Mouse (Mus musculus) inflammation-experienced regulatory T-cells, adult 6 months (primary cell): ENCODE data around the gene Phlpp1. TPM values are rescaled to one million over a fixed set of nuclear protein-coding genes. Genes with fewer than 3 reads are reported as not detected.

Source experiments
- ATAC-seq: one replicate; pipeline ENCODE4 v1.8.0; 2017
- polyA plus RNA-seq, 3 experiments: library from polyadenylated mRNA; unstranded; fragments of 100-300 nt; shearing (Covaris generic); gene quantifications; one replicate each; pipeline ENCODE4 v1.2.1; 2017

Phlpp1 gene
- polyA plus RNA-seq, 3 experiments from 2014 or later = 4.4 to 7.8 (median 7.6) TPM

DNA sequence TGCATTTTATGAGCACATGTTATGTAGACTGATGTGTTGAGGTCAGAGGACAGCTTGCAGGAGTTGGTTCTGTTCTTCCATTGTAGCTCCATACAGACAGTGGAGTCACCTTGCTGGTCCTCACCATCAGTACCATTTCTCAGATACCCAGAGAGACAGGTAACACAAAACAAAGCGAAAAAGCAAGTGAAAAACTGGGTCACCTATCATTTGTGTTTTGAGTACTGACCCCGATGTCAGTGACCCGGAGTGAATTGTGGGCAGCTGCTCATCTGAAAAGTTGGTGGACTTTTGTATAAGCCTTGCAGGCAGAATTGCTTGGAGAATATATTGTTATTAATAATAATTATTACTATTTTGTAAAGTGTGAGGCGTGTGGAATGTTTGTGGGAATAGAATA is 27.6 kb downstream of the Phlpp1 start:
- no peak for ATAC-seq

DNA sequence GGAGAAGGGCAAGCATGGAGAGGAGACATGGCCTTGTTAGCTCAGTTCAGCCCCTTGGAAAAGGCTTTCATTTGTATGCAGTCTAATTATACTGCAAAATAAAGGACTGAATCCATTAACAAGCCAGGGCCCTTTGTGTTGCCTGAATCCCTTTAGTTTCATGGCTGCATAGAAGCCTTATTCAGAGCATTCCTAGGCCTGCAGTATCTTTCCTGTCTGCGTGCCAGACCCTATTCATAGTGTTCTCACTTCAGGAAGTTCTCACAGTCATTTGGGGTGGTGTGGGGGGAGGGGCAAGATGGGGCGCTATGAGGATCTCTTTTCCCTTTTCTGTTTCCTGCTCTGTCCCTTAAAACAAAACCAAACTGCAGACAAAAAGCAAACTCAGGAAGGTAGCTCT is 28.1 kb downstream of the Phlpp1 start:
- no peak for ATAC-seq

DNA sequence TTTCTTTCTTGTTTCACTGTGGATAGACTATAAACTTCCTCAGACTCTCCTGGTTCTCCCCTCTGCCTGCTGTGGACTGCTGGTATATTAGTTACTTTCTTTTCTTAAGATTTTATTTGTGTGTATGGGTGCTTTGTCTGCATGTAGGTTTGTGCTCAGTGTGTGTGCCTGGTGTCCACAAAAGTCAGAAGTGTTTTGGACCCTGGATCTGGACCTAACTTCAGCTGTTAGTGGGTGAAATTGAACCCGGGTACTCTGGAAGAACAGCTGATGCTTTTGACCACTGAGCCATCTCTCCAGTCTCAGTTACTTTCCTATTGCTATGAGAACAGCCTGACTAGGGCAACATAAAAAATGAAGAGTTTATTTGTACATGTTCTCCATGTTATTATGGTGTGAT is 29.5 kb downstream of the Phlpp1 start:
- no peak for ATAC-seq

DNA sequence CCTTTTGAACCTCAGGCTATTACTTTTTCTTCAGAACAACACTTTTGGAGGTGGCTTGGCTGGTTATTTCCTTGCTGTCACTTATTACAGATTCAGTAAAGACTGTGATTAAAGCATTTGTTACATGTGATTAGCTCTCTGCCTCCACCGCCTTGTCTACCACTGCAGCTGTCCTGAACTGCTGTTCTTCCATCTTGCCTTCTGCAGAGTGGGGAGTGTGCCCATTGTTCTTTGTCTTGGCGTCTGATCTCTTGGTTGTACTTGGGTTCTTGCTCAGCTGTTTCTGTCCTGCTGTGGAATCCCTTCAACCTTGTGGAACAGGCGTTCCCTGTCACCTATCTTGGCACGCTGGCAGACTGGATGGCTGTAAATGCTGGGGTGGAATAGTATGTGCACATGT is 30.4 kb downstream of the Phlpp1 start:
- ATAC-seq = no peak

DNA sequence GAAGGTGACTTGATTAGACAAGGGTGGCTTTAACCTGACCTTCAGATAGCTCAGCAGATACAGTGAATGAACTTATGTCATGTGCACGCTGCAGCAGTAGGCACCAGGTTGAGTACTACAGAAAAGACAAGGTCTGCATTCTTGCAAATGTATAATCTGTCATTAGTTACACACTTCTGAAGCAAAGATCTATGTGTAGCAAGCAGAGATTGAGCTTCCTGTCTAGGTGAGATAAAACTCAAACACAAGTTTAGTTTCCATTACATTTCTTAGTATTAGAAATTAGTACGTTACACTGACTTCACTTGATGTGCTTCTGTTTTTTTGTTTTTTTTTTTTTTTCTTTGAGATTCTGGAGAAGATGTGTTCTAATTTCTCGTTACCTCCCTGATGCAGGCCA is 32.4 kb downstream of the Phlpp1 start:
- peak; percentile 71 for ATAC-seq

DNA sequence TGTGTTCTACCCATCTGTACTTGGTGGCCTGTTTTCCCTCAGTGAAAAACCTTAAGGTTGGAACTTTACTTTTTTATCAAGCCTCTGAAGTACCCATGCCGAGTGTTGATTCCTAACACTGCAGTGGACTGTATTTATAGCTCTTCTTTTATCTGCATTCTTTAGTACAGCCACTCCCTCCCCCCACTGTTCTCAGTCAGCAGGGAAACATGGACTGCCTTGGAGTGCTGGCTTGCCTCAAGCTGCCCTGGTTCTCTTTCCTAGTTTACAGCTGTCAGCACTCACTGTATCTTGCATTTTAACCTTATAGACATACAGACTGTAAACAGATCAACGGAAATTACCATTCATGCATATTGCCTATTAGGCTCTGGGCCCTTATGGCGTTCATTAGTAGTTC is 32.8 kb downstream of the Phlpp1 start:
- ATAC-seq = no peak

DNA sequence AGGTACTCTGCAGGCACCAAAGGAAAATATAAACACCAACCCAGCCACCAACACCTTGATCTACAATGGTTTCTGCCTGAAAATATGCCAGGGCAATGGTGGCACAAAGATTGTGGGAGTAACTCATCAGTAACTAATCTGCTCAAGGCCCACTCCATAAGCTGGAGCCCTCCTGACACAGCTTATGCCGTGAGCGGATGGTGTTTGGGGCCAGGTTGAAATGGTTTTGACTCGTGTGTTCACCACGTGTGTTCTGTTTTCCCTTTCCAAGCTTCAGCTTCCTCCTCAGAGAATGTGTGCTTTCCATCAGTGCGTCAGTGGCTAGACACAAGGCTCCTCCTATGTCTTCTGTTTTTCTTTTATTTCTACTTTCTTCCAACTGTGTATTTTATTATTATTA is 37.0 kb downstream of the Phlpp1 start:
- no peak for ATAC-seq

DNA sequence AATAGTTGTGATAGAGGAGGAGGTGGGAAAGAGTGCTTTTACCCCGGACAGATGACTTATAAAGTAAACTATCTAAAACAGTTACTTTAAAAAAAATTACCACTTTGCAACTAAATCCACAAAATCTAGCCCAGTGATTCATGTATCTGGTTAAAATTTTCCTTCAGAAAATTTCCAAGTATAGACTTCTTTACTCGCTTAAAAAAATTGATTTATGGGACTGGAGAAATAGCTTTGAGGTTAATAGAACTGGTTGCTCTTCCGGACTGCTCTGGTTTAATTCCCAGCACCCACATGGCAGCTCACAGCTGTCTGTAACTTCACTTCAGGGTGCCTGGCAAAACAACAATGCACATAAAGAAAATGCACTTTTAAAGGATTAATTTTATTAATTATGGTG is 38.9 kb downstream of the Phlpp1 start:
- ATAC-seq = no peak

DNA sequence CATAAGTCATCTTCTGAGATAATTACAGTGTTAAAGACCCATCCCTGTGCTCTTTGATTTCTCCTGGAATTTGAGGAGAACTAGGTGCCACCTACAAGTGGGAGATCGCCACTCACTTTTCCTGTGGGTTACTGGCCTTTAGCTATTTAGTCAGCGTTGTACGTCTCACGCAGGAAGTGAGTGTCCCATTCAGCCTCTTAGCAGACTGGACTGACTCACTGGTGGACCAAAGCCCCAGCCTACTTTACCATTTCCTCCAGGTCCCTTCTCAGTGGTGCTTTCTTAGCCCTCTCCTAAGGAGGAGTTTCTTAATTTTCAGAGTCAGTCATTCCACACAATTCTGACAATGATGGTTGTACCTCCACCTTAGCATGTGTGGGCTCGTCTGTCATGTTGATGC is 39.6 kb downstream of the Phlpp1 start:
- ATAC-seq = no peak

DNA sequence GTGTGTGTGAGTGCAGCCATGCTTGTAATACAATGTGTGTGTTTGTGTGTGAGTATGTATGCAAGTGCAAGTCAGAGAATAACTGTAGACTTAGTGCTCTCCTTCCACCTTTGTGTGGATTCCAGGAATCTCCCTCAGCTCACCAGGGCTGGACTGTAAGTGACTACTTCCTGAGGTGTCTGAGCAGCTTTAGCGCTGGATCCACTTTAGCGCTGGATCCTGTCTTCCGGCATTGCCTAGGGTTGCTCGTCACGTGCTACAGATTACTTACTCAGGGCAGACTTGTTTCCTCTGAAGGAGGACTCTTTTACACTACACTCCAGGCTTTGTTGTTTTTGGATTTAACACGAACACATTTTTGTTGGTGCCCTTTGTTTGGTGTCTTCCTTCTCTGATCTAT is 48.9 kb downstream of the Phlpp1 start:
- ATAC-seq = no peak

DNA sequence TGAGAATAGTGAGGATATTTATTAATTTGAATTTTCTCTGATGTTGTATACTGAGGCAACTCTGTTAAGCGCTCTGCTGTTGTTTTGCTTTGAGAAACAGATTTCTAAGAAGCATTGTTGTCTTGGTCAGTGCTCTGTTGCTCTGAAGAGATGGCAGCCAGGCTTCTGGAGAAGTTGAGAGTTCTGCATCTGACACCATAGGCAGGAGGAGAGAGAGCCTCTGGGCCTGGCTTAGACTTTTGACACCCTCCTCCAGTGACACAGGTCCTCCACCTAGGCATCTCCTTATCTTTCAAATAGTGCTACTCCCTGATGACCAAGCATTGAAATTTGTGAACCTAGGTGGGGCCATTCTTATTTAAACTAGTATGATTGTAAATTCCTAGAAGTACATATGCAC is 49.8 kb downstream of the Phlpp1 start:
- ATAC-seq = no peak

DNA sequence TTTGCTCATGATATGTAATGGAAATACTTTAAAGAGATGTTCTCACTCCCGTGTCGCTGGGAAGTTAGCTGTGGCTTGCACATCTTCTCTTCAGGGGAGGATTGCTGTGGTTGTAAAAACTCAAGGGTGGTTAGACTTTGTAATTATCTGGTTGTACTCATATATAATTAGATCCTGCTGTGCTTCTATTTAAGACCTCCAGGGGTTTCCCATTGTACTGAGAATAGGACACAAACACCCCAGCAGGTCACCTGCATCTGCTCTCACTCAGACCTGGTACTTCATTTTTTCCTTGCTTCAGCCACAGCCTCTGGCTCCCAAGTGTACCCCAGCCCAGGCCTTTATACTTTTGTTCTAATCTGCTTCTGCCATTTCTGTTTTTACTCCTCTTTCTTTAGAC is 50.4 kb downstream of the Phlpp1 start:
- no peak for ATAC-seq

DNA sequence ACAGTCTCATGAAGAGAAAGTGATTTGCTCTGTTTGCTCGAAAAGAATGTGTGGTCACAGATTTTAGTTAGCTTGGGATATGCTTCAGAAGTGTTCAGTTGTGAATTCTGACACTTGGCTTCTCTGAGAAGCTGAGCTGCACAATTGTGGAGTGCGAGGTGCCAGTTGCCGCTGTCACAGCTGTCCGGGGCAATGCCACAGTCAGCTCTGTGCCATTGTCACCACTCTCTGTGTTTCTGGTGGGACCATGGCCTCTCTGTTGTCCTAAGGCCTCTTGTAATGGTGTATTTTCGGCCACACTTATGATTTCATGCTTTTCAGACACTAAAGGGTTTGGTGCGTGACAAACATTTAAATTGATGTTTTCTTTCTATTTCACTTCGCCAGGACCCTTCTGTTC is 55.1 kb downstream of the Phlpp1 start:
- no peak for ATAC-seq

DNA sequence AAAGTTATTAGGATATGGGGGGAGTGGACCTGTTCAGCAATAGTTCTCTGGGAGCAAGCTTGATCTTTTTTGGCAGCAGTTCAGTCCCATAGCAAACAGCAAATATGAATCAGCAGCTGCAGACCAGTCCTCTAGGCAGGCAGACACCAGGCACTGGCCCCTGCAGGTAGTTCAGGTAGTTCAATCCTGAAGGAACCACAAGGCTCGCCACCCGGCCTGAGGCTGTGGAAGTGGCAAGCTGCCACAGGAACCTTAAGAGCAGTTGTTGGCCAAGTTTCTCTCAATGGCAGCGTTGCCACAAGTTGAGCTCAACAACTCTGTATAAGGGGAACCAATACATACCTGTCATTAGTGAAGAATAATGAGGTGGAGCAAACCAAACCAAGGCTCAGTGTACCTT is 58.8 kb downstream of the Phlpp1 start:
- no peak for ATAC-seq

DNA sequence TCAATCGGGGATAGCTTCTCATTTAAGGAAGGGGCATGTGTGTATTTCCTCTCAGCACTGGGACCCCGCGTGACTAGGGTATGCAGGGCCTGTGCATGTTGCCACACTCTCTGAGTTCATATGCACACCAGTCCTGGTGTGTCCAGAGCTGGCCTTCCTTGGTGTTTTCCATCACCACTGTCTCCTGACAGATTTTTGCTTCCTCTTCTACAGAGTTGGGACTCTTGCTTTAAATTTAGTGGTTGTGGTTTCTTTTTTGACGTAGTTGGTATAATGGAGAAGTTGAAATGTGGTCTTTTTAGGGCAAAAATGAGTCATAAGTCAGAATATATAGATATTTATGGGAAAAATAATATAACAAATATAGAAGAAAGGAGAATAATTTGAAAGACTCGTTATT is 59.8 kb downstream of the Phlpp1 start:
- ATAC-seq = no peak

DNA sequence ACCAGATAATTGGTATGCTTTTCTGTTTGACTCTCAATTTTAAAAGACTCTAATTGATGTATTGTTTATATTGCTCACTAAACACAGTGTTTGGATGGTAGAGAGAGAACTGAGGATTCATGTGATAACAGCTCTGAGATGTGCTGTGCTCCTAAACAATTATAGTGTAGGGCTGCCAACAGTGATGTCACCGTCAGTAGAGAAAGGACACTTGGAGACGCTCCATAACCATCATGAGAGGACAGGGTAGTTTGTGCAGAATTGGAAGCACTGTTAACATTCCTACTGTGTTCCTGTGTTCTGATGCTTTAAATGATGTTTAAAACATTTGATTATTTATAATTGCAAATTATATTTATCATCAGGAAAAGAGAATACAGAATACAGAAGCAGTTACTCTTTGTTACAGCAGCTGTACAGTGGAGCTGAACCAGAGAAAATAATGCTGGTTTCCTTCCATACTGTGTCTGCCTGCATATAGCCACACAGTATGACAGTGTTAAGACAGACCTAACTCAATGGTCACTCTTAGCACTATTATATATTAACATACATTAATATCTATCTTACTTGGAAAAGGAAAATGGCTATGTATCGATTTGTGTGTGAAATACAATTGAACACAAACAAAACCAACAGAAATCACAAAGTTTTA is 60.4 kb downstream of the Phlpp1 start:
- no peak for ATAC-seq

DNA sequence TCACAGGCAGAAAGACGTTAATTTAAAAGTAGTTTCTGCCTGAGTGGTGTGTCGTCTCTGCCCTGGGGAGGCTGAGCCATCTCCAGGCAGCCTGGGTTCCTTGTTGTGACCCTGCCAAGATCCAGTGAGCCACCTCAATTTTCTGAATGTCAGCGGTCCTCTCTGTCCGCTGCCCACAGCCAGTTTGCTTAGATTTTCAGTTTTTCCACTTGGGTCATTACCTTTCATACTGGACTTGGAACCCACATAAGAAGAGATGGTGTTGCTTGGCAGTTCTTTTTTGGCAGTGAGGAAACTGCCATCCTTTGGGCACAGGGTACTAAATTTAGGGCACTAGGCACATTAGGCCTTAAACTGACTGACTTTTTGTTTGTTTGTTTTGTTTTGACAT is 60.9 kb downstream of the Phlpp1 start:
- no peak for ATAC-seq

DNA sequence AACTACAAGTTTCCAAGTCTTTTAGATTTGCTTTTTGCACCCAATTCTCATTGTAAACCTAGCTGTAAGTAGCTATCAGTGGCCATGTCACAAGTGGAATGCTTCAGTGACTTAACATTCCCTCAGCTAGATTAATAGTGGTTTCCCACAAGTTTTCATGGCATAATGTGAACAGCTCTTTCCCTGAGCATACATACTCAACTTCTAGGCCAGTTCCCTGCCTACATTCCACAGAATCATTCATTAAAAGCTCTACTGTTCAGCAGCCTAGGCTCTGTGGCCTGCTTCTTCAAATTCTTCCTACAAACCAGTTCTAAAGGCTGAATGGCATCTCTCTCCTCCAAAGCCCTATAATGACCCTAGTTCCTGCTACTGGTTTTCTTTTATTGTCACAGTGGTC is 65.4 kb downstream of the Phlpp1 start:
- ATAC-seq = no peak

DNA sequence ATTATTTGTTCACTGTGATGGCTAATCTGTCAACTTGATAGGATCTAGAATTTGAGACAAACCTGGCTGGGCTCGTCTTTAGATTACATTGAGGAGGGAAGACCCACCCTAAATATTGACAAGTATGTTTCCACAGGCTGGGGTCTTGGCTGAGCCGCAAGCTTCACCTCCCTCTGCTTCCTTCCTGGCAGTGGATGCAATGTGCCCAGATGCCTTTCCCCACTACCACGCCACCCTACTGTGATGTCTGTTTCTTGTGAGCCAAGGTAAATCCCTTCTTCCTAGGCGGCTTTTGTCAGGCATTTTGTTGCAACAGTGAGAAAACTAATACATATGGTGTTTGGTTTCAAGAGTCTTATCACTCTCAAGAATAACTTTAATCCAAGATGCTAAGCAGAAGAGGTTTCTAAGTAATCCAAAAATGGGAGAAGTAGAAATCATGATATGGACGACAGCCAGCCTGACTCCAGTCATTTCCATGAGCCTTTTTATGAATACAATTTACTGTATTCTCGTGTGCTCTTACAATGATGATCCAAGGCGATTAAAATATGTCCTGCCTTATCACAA is 68.6 kb downstream of the Phlpp1 start:
- no peak for ATAC-seq

DNA sequence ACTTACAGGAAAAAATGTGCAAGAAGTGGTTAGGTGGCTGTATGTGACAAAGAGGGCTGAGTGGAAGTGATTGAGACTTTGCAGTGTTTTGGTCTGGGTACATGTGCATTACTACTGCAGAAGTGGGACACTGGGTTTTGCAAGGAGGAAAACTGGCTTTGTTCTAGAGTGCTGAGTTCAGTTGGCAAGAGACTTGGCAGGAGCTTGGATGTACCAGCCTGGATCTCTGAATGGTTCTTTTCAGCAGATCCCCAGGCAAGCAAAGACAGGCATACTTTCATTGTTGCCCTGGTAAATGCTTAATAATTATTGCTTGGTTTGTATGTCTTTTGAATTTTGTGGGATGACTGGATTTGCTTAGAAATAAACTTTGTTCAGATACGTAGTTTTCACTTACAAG is 69.5 kb downstream of the Phlpp1 start:
- no peak for ATAC-seq

DNA sequence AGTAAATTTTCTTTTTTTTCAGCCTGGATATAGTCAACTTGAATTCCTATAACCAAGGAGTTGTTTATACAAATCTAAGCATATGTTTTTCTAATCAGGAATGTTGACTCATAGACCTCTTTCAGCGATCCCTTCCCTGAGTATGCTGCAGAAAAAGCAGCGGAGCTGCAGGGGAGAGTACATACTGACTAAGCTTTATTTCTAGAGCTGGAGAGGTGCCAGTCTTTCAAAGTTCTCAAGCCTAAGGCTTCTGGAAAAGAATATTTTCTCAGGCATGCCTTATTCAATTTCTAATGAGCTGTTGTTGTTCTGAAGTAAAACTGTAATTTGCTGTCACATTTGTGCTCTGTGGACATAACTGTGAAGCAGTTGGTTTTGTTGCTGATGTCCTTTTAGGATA is 70.6 kb downstream of the Phlpp1 start:
- no peak for ATAC-seq

DNA sequence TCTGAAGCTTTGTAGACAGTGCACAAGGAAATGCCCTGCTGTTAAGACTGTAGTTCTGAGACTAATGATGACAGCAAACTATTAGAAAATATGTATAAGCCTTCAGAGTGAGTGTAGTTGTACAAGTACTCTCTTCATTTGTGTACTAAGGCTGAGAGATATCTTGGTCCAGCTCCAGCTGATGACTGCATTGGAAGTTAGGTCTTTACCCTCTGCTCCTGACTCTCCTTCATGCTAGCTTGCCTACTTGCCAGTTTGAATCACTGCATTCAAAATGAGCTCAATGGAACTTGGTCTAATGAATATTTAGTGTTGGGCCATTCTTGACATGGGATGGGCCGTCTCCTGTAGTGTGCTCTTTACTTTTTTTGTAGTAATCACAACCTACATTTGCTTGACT is 71.8 kb downstream of the Phlpp1 start:
- no peak for ATAC-seq

DNA sequence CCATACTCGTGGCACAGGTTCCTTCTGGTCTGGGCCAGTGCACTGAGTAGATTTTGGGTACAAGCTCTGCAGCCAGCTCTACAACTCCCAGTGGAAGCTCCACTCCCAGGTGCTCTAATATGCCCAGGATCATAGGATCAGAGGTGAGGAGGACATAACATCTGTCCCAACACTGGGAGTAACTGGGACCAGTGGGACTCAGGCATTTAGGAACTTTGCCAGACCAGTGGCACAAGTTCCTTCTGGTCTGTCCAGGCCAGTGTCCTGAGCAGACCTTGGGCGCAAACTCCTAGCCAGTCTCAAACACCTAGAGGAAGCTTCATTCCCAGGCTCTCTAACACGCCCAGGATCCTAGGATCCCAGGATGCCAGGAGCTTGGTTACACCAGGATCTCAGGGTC is 72.7 kb downstream of the Phlpp1 start:
- no peak for ATAC-seq

DNA sequence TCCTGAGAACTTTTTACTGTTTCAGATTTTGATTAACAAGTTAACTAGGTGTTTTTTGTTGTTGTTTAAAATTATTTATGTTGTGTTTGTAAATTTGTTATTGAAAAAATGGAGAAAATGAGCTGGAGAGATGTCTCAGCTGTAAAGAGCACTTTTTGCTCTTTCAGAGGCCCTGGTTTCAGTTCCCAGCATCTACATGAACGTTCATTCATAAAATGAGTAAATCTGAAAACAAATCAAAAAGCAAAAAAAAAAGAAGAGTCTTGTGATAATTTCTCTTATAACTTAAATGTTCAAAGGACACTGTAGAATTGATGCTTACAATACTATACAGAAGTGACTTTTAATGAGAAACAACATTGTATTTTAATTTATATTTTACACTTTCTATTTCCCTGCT is 82.5 kb downstream of the Phlpp1 start:
- ATAC-seq = no peak

DNA sequence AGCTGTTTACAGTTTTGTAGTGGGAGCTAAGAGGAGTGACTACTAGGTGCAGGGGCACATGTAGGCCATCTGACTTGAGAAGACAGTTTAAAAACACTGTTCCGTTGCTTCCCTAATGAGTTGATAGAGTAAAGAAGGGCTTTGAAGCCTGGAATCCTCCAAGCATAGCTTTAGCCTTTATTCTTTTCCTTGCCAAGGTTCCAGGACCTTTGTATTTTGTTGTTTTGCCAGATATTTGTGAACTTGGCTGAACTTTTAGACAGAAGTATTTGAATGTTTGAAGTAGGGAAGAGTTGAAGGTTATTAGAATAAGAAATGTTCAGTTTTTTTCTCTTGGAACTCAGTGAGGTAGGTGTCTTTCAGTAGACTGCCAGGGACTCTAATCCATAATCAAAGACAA is 85.6 kb downstream of the Phlpp1 start:
- no peak for ATAC-seq
